Mouse (Mus musculus): Measurements from ENCODE around the gene Zfp423. TPM values are rescaled to one million over a fixed set of nuclear protein-coding genes. Genes with fewer than 3 reads are reported as not detected.
A peak's percentile ranks its signal among the peaks of the same experiment; 100 is the strongest.

Gene Zfp423
- total RNA-seq, 2 experiments from 2014 or later: 27.1 to 29.8 TPM

GRCm38 (mm10) chr8:87822175-87822574 is 137.2 kb downstream of the Zfp423 start:
- intact Hi-C loops (cut with DNase I): no loop called here
- DNase-seq (ENCODE audit: low spot score in 2 of 2): no peak

- no peak for DNase-seq (ENCODE audit: low spot score in 2 of 2)
- intact Hi-C loops (cut with DNase I): no loop called here
Measured at GRCm38 (mm10) chr8:87821655-87822054, 137.7 kb downstream of the Zfp423 start.

GRCm38 (mm10) chr8:87819263-87819662 is 140.1 kb downstream of the Zfp423 start:
- no peak for DNase-seq (ENCODE audit: low spot score in 2 of 2)
- intact Hi-C loops (cut with DNase I): no loop called here

GRCm38 (mm10) chr8:87818506-87818905 is 140.9 kb downstream of the Zfp423 start:
- DNase-seq (ENCODE audit: low spot score in 2 of 2): no peak
- intact Hi-C loops (cut with DNase I): no loop called here

GRCm38 (mm10) chr8:87816141-87816540 is 143.3 kb downstream of the Zfp423 start:
- intact Hi-C loops (cut with DNase I): no loop called here
- no peak for DNase-seq (ENCODE audit: low spot score in 2 of 2)

- intact Hi-C loops (cut with DNase I): no loop called here
- no peak for DNase-seq (ENCODE audit: low spot score in 2 of 2)
Measured at GRCm38 (mm10) chr8:87812661-87813060, 146.7 kb downstream of the Zfp423 start.

- intact Hi-C loops (cut with DNase I): no loop called here
- DNase-seq (ENCODE audit: low spot score in 2 of 2): no peak
Measured at GRCm38 (mm10) chr8:87812069-87812449, 147.3 kb downstream of the Zfp423 start.

- intact Hi-C loops (cut with DNase I): no loop called here
- DNase-seq (ENCODE audit: low spot score in 2 of 2): peak; percentile 66 to 72
Measured at GRCm38 (mm10) chr8:87811399-87812068, 147.9 kb downstream of the Zfp423 start.

GRCm38 (mm10) chr8:87810771-87811170 is 148.6 kb downstream of the Zfp423 start:
- no peak for DNase-seq (ENCODE audit: low spot score in 2 of 2)
- intact Hi-C loops (cut with DNase I): no loop called here

GRCm38 (mm10) chr8:87804327-87804900 is 155.0 kb downstream of the Zfp423 start:
- DNase-seq (ENCODE audit: low spot score in 2 of 2): no peak
- intact Hi-C loops (cut with DNase I): no loop called here

- DNase-seq (ENCODE audit: low spot score in 2 of 2): no peak
- intact Hi-C loops (cut with DNase I): no loop called here
Measured at GRCm38 (mm10) chr8:87803437-87803836, 156.0 kb downstream of the Zfp423 start.

GRCm38 (mm10) chr8:87802571-87802970 is 156.8 kb downstream of the Zfp423 start:
- intact Hi-C loops (cut with DNase I): no loop called here
- DNase-seq (ENCODE audit: low spot score in 2 of 2): no peak

- DNase-seq (ENCODE audit: low spot score in 2 of 2): peak; percentile 42 to 50
- intact Hi-C loops (cut with DNase I): no loop called here
Measured at GRCm38 (mm10) chr8:87800121-87800520, 159.3 kb downstream of the Zfp423 start.

- intact Hi-C loops (cut with DNase I): loop anchor here (5.0 kb wide), 1 partner anchor 161 kb away; the partner anchor contains the start of gene Zfp423
- no peak for DNase-seq (ENCODE audit: low spot score in 2 of 2)
Measured at GRCm38 (mm10) chr8:87796234-87796633, 163.2 kb downstream of the Zfp423 start.

GRCm38 (mm10) chr8:87794639-87795038 is 164.8 kb downstream of the Zfp423 start:
- DNase-seq (ENCODE audit: low spot score in 2 of 2): no peak
- intact Hi-C loops (cut with DNase I): loop anchor here (5.0 kb wide), 1 partner anchor 163 kb away; the partner anchor contains the start of gene Zfp423

- no peak for DNase-seq (ENCODE audit: low spot score in 2 of 2)
- intact Hi-C loops (cut with DNase I): no loop called here
Measured at GRCm38 (mm10) chr8:87791103-87791502, 168.3 kb downstream of the Zfp423 start.

- no peak for DNase-seq (ENCODE audit: low spot score in 2 of 2)
- intact Hi-C loops (cut with DNase I): no loop called here
Measured at GRCm38 (mm10) chr8:87784641-87785439, 174.6 kb downstream of the Zfp423 start.

- intact Hi-C loops (cut with DNase I): no loop called here
- no peak for DNase-seq (ENCODE audit: low spot score in 2 of 2)
Measured at GRCm38 (mm10) chr8:87784227-87784626, 175.2 kb downstream of the Zfp423 start.

GRCm38 (mm10) chr8:87783198-87783597 is 176.2 kb downstream of the Zfp423 start:
- no peak for DNase-seq (ENCODE audit: low spot score in 2 of 2)
- intact Hi-C loops (cut with DNase I): no loop called here

- intact Hi-C loops (cut with DNase I): no loop called here
- no peak for DNase-seq (ENCODE audit: low spot score in 2 of 2)
Measured at GRCm38 (mm10) chr8:87777586-87777985, 181.8 kb downstream of the Zfp423 start.

GRCm38 (mm10) chr8:87775889-87776288 is 183.5 kb downstream of the Zfp423 start:
- no peak for DNase-seq (ENCODE audit: low spot score in 2 of 2)
- intact Hi-C loops (cut with DNase I): no loop called here
